Mouse (Mus musculus) olfactory bulb, adult 2 months (tissue): ENCODE data around the gene Grin2d.

Experiments
- CTCF ChIP-seq: fragments of 200-500 bp; IDR thresholded peaks from 2 replicates; pipeline ENCODE4 v1.5.1; 2012; ENCODE audit warnings: low read depth, mild to moderate bottlenecking, low read length, moderate library complexity; ENCODE audit not compliant: insufficient read depth
- POLR2A ChIP-seq: fragments of 200-500 bp; IDR thresholded peaks from 2 replicates; pipeline ENCODE4 v1.6.1; 2012; ENCODE audit warnings: mild to moderate bottlenecking, low read depth, low read length, moderate library complexity; ENCODE audit not compliant: insufficient read depth

DNA sequence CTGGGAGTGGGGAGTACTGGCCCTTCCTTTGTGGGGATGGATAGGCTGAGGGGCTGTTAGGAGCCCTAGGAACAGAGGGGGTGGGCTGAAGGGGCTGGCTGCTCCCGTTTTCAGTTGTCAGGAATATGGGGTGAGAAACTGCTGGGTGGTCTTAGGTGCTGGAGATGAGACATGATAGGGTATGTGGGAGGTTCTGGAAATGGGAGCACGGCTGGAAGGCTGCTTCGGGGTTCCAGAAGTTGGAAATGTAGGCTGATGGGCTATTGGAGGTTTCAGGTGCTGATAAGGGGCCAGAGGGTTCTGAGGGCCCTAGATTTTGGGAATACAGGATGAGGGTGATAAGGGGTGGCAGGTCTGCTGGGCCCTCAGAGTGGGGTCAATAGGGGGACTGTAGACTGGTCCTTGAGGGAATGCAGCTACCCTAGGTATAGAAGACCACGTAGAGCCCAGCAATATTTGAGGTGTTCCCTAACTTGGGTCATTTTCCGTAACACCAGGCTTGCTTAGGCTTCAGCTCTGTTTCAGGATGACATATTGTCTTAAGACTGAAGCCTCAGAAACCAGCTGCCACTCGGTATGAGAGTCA, 17.8 kb upstream of the Grin2d start:
- TF ChIP-seq POLR2A (no peak), CTCF (no peak)
